Mouse (Mus musculus) G1E (cell line): ENCODE measurements at regions not wholly inside any gene's neighbourhood (a gene's known extent, or its start where the extent isn't known, plus 50 kb on each side); places are given as distances from the start of the nearest gene placed in this dataset.

Experiments used
- ATAC-seq: 2 replicates; pipeline ENCODE4 v1.8.0; 2016; ENCODE audit warnings: mild to moderate bottlenecking; ENCODE audit not compliant: insufficient number of reproducible peaks, poor library complexity, low FRiP score, severe bottlenecking; ENCODE audit errors: extremely low read depth
- DNase-seq: peaks from one replicate; pipeline ENCODE4 v3.0.0; 2012; ENCODE audit warnings: low spot score
- H3K27me3 ChIP-seq: 2 replicates; pipeline ENCODE4 v1.6.1; 2012; ENCODE audit warnings: mild to moderate bottlenecking, low read length, inconsistent platforms; ENCODE audit not compliant: insufficient read depth
- H3K36me3 ChIP-seq: replicated peaks from 2 replicates; pipeline ENCODE3; 2012; ENCODE audit warnings: mild to moderate bottlenecking, inconsistent platforms
- H3K4me1 ChIP-seq: 2 replicates; pipeline ENCODE4 v1.6.1; 2012; ENCODE audit warnings: low read depth, low read length, inconsistent platforms, mixed read lengths; ENCODE audit not compliant: insufficient read depth
- H3K4me3 ChIP-seq: 2 replicates; pipeline ENCODE4 v1.5.1; 2012; ENCODE audit warnings: low read depth, mild to moderate bottlenecking, inconsistent platforms, low read length, moderate library complexity, mixed read lengths
- H3K9me3 ChIP-seq: replicated peaks from 2 replicates; pipeline ENCODE4 v1.6.1; 2012; ENCODE audit warnings: inconsistent platforms
- CTCF ChIP-seq: IDR thresholded peaks from 2 replicates; pipeline ENCODE4 v1.5.1; 2012; ENCODE audit warnings: low read depth, low read length, inconsistent platforms, mixed read lengths
- GATA1 ChIP-seq: IDR thresholded peaks from 2 replicates; pipeline ENCODE4 v1.6.1; 2012; ENCODE audit warnings: borderline replicate concordance, low read length, inconsistent platforms, mixed read lengths
- GATA2 ChIP-seq: IDR thresholded peaks from 2 replicates; pipeline ENCODE4 v1.6.1; 2012; ENCODE audit warnings: low read depth, low read length, inconsistent platforms, borderline replicate concordance
- POLR2AphosphoS5 ChIP-seq: IDR thresholded peaks from 2 replicates; pipeline ENCODE4 v1.6.1; 2012; ENCODE audit warnings: low read depth, low read length, inconsistent platforms; ENCODE audit not compliant: insufficient replicate concordance
- TAL1 ChIP-seq: conservative IDR thresholded peaks from 2 replicates; pipeline ENCODE4 v1.6.1; 2012; ENCODE audit warnings: low read depth, low read length, inconsistent platforms, mixed read lengths

GRCm38 (mm10) chr11:109032729-109033128, 111.4 kb downstream of the E030025P04Rik start:
- TF ChIP-seq TAL1 (no peak), POLR2AphosphoS5 (no peak), GATA1 (no peak), CTCF (no peak), GATA2 (no peak)
- H3K9me3 ChIP-seq: peaks cover 76% of the 10 kb centered on the region
- H3K36me3 ChIP-seq: no peaks in the 10 kb centered on the region
- no peaks in the 10 kb centered on the region for H3K4me1 ChIP-seq
- H3K27me3 ChIP-seq: no peaks in the 10 kb centered on the region
- ATAC-seq (no peak), DNase-seq (no peak)
- H3K4me3 ChIP-seq: no peak overlapping the region

- Histone ChIP-seq H3K4me1 (no peaks in the 10 kb centered on the region), H3K27me3 (no peaks in the 10 kb centered on the region), H3K36me3 (no peaks in the 10 kb centered on the region), H3K4me3 (no peak overlapping the region), H3K9me3 (peaks cover 68% of the 10 kb centered on the region)
- TF ChIP-seq POLR2AphosphoS5 (no peak), CTCF (no peak), GATA1 (no peak), GATA2 (no peak), TAL1 (no peak)
- no peak for ATAC-seq
- DNase-seq: no peak
Measured at GRCm38 (mm10) chr11:109030486-109030885, 110.3 kb downstream of the Axin2 start.

GRCm38 (mm10) chr11:109029894-109030293, 109.7 kb downstream of the Axin2 start:
- peaks cover 64% of the 10 kb centered on the region for H3K9me3 ChIP-seq
- DNase-seq: no peak
- TF ChIP-seq POLR2AphosphoS5 (no peak), CTCF (no peak), GATA1 (no peak), GATA2 (no peak), TAL1 (no peak)
- H3K4me1 ChIP-seq: no peaks in the 10 kb centered on the region
- ATAC-seq: no peak
- no peaks in the 10 kb centered on the region for H3K27me3 ChIP-seq
- no peak overlapping the region for H3K4me3 ChIP-seq
- H3K36me3 ChIP-seq: no peaks in the 10 kb centered on the region

DNA sequence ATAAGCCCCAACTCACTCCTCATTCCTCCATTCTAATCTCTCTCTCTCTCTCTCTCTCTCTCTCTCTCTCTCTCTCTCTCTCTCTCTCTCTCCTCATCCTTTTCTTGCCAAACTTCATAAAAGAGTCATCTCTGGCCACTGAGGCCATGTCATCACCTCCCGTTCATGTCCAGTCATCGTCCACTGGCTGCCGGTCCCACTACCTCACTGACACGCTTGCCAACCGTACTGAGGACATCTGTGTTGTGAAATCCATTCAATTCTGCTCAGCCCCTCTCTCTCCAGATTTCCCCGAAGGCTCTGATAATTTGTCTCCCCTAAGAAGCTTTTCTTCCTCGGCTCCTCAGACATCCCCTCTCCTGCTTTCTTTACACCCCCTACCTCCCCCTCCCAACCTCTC, 94.7 kb downstream of the Axin2 start:
- no peak overlapping the region for H3K4me3 ChIP-seq
- ATAC-seq: no peak
- no peak for TF ChIP-seq GATA2
- TF ChIP-seq CTCF: no peak
- no peak for TF ChIP-seq POLR2AphosphoS5
- no peak for TF ChIP-seq TAL1
- TF ChIP-seq GATA1: no peak

GRCm38 (mm10) chr11:109011161-109011560, 91.0 kb downstream of the Axin2 start:
- H3K4me3 ChIP-seq: no peak overlapping the region
- DNase-seq (no peak), ATAC-seq (no peak)
- H3K4me1 ChIP-seq: no peaks in the 10 kb centered on the region
- no peaks in the 10 kb centered on the region for H3K36me3 ChIP-seq
- H3K27me3 ChIP-seq: no peaks in the 10 kb centered on the region
- H3K9me3 ChIP-seq: peaks cover 29% of the 10 kb centered on the region
- TF ChIP-seq CTCF: no peak
- TF ChIP-seq GATA1: no peak
- no peak for TF ChIP-seq GATA2
- TF ChIP-seq POLR2AphosphoS5: no peak
- no peak for TF ChIP-seq TAL1

More for the DNA sequence above, 94.7 kb downstream of the Axin2 start:
- Histone ChIP-seq H3K27me3 (no peaks in the 10 kb centered on the region), H3K36me3 (no peaks in the 10 kb centered on the region), H3K4me1 (no peaks in the 10 kb centered on the region), H3K9me3 (peaks cover 34% of the 10 kb centered on the region)
- DNase-seq: no peak

DNA sequence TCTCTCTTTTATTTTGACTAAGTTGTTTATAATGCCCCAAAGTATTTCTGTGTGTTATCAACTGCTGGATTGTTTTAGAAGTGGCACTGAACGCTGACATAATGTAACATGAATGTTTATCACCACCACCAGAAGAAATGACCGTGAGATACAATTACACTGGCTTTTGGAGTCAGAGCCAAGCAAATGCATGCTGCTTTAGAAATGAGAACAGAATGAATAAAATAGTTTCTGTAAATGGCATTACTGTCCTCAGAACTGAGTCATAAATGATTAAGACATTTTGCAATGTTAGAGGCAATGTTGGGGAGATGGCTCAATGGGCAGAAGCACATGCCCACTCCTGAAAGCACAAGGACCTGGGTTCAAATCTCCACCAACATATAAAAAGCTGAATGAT, 88.7 kb downstream of the Axin2 start:
- Histone ChIP-seq H3K27me3 (no peaks in the 10 kb centered on the region), H3K4me1 (no peaks in the 10 kb centered on the region), H3K4me3 (no peak overlapping the region), H3K36me3 (no peaks in the 10 kb centered on the region), H3K9me3 (peaks cover 39% of the 10 kb centered on the region)
- DNase-seq: no peak
- no peak for TF ChIP-seq POLR2AphosphoS5
- TF ChIP-seq TAL1: no peak
- TF ChIP-seq GATA2: no peak
- TF ChIP-seq GATA1: no peak
- no peak for TF ChIP-seq CTCF
- ATAC-seq: no peak

GRCm38 (mm10) chr11:109005681-109006080, 85.5 kb downstream of the Axin2 start:
- DNase-seq (no peak), ATAC-seq (no peak)
- Histone ChIP-seq H3K4me3 (no peak overlapping the region; the same call in 1 of the 2 replicates), H3K9me3 (peaks cover 51% of the 10 kb centered on the region), H3K27me3 (no peaks in the 10 kb centered on the region), H3K4me1 (no peaks in the 10 kb centered on the region), H3K36me3 (no peaks in the 10 kb centered on the region)
- TF ChIP-seq TAL1: no peak
- TF ChIP-seq CTCF: no peak
- TF ChIP-seq GATA2: no peak
- TF ChIP-seq POLR2AphosphoS5: no peak
- no peak for TF ChIP-seq GATA1
